In the genomic region with DNA sequence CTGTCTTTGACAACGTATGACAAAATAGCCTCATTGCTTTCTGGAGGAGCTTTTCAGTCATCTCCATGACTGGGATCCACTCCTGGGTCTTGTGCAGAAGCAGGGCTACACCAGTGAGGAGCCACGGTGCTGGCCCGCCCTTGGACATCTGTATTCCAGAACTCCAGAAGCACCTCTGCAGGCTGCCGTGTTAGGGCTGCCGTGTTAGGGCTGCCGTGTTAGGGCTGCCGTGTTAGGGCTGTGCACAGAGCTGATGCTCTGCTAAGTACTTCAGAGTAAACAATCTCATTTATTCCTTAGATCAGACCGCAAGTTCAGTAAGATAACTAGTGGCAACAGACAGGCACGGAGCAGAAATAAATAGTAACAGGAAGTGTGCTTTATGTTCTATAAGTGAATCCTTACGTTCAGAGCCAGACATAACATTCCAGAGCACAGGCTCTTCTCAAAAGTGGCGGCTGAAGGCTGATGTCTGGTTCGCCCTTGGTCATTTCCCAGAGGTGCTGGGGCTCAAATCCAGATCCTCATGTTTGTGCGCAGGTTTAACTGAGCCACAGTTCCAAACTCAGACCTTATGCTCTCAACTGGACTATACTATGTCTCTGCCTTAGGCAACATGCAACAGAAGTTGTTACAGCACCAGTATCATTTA, we compare ENCODE assay signal across 24 mouse cellular contexts. TPM values are rescaled to one million over a fixed set of nuclear protein-coding genes. Genes with fewer than 3 reads are reported as not detected.
DNase-seq lines count a peak whose midpoint lies in the region; ATAC-seq and TF ChIP-seq lines count a peak whose summit lies in the region.
"Had no signal": no experiment of that assay in that cellular context is flagged by ENCODE, and none has a peak within 500 bp of the region (broad histone marks: within the 10 kb centered on the region; RNA-seq: fewer than 3 reads in every experiment).

No protein-coding gene starts in this region.

- 0 out of 2 replicates have a peak overlapping the region, but pooled peaks have one; percentile 0 for H3K27ac ChIP-seq in heart, embryonic 11.5 days (ENCODE audit: low read depth, low read length)
- H3K27ac ChIP-seq in heart, postnatal 0 days (ENCODE audit: low read depth): peak overlapping the region; percentile 39
- H3K27ac ChIP-seq in midbrain, embryonic 11.5 days (ENCODE audit: low read depth, low read length): no peak overlapping the region
- H3K27ac ChIP-seq in midbrain, postnatal 0 days (ENCODE audit: low read depth, low read length): no peak overlapping the region
- H3K27ac ChIP-seq: embryonic facial prominence, embryonic 15.5 days; hindbrain, embryonic 14.5 days; layer of hippocampus, adult 2 months; liver, embryonic 13.5 days; neural tube, embryonic 13.5 days had no signal

- no peaks in the 10 kb centered on the region for H3K27me3 ChIP-seq in heart, embryonic 11.5 days (ENCODE audit: control insufficient read depth, insufficient read depth, low read length)
- no peaks in the 10 kb centered on the region for H3K27me3 ChIP-seq in heart, postnatal 0 days (ENCODE audit: control insufficient read depth, insufficient read depth, low read length)
- no peaks in the 10 kb centered on the region for H3K27me3 ChIP-seq in midbrain, embryonic 11.5 days (ENCODE audit: control insufficient read depth, insufficient read depth, low read length)
- no peaks in the 10 kb centered on the region for H3K27me3 ChIP-seq in midbrain, postnatal 0 days (ENCODE audit: insufficient read depth, low read length)
- H3K27me3 ChIP-seq: embryonic facial prominence, embryonic 15.5 days; liver, embryonic 13.5 days; megakaryocyte, embryonic 14.5 days; neural tube, embryonic 13.5 days had no signal

- H3K9ac ChIP-seq in heart, embryonic 11.5 days (ENCODE audit: low read depth, low read length): no peak overlapping the region
- no peak overlapping the region for H3K9ac ChIP-seq in heart, postnatal 0 days (replicated peaks; ENCODE audit: low read depth, low read length)
- no peak overlapping the region for H3K9ac ChIP-seq in midbrain, embryonic 11.5 days (ENCODE audit: low read length)
- H3K9ac ChIP-seq in midbrain, postnatal 0 days (replicated peaks; ENCODE audit: low read length, poor library complexity, severe bottlenecking): no peak overlapping the region
- H3K9ac ChIP-seq: embryonic facial prominence, embryonic 15.5 days; hindbrain, embryonic 14.5 days; liver, embryonic 13.5 days; neural tube, embryonic 13.5 days had no signal

- H3K4me3 ChIP-seq in heart, embryonic 11.5 days (ENCODE audit: low read depth, low read length): no peak overlapping the region
- no peak overlapping the region for H3K4me3 ChIP-seq in heart, postnatal 0 days (ENCODE audit: low read depth, low read length)
- no peak overlapping the region for H3K4me3 ChIP-seq in midbrain, embryonic 11.5 days (ENCODE audit: low read depth, low read length)
- no peak overlapping the region for H3K4me3 ChIP-seq in midbrain, postnatal 0 days (ENCODE audit: low read depth, low read length)
- H3K4me3 ChIP-seq: embryonic facial prominence, embryonic 15.5 days; layer of hippocampus, adult 2 months; liver, embryonic 13.5 days; megakaryocyte, embryonic 14.5 days; neural tube, embryonic 13.5 days had no signal

- no peaks in the 10 kb centered on the region for H3K9me3 ChIP-seq in heart, embryonic 11.5 days (replicated peaks; ENCODE audit: control insufficient read depth, low read length)
- H3K9me3 ChIP-seq in heart, postnatal 0 days (replicated peaks; ENCODE audit: control insufficient read depth, low read length): no peaks in the 10 kb centered on the region
- no peaks in the 10 kb centered on the region for H3K9me3 ChIP-seq in midbrain, embryonic 11.5 days (ENCODE audit: control insufficient read depth, low read length)
- no peaks in the 10 kb centered on the region for H3K9me3 ChIP-seq in midbrain, postnatal 0 days (ENCODE audit: low read length)
- H3K9me3 ChIP-seq: embryonic facial prominence, embryonic 15.5 days; liver, embryonic 13.5 days; megakaryocyte, embryonic 14.5 days; neural tube, embryonic 13.5 days had no signal

- no peak overlapping the region for H3K4me2 ChIP-seq in heart, embryonic 11.5 days
- no peak overlapping the region for H3K4me2 ChIP-seq in heart, postnatal 0 days (ENCODE audit: low read depth, low read length)
- H3K4me2 ChIP-seq in midbrain, embryonic 11.5 days: no peak overlapping the region
- no peak overlapping the region for H3K4me2 ChIP-seq in midbrain, postnatal 0 days (ENCODE audit: low read depth, low read length, poor library complexity, severe bottlenecking)
- H3K4me2 ChIP-seq: embryonic facial prominence, embryonic 15.5 days; hindbrain, embryonic 14.5 days; liver, embryonic 13.5 days; neural tube, embryonic 13.5 days had no signal

- 58% methylated on average over 13 of the region's 13 CpGs for WGBS in heart, embryonic 11.5 days (ENCODE audit: insufficient replicate concordance)
- 27% methylated on average over 13 of the region's 13 CpGs for WGBS in heart, postnatal 0 days
- WGBS in midbrain, embryonic 11.5 days: 88% methylated on average over 13 of the region's 13 CpGs
- 89% methylated on average over 13 of the region's 13 CpGs for WGBS in midbrain, postnatal 0 days

- intact Hi-C loops in heart, postnatal 10 days (cut with DNase I): no loop called here

- TF ChIP-seq EP300 in heart, postnatal 0 days (IDR thresholded peaks at IDR 0.05; ENCODE audit: low read depth): no peak

- peaks cover 17% of the 10 kb centered on the region for H3K36me3 ChIP-seq in heart, embryonic 11.5 days (ENCODE audit: control insufficient read depth, insufficient read depth, low read length)
- peaks cover 18% of the 10 kb centered on the region for H3K36me3 ChIP-seq in heart, postnatal 0 days (replicated peaks; ENCODE audit: control insufficient read depth, insufficient read depth, low read length)
- no peaks in the 10 kb centered on the region; the same call in 1 of the 2 replicates for H3K36me3 ChIP-seq in midbrain, embryonic 11.5 days (ENCODE audit: control insufficient read depth, insufficient read depth, low read length)
- H3K36me3 ChIP-seq in midbrain, postnatal 0 days (ENCODE audit: insufficient read depth, low read length): peaks cover 41% of the 10 kb centered on the region

- TF ChIP-seq CTCF in heart, postnatal 0 days (IDR thresholded peaks at IDR 0.05; ENCODE audit: low read depth): no peak
- no peak for TF ChIP-seq CTCF in midbrain, postnatal 0 days (IDR thresholded peaks at IDR 0.05)

- peaks cover 8% of the 10 kb centered on the region; the same call in 1 of the 2 replicates for H3K4me1 ChIP-seq in heart, embryonic 11.5 days (ENCODE audit: control insufficient read depth, insufficient read depth, low read length)
- peaks cover 11% of the 10 kb centered on the region; the same call in 1 of the 2 replicates for H3K4me1 ChIP-seq in heart, postnatal 0 days (ENCODE audit: control insufficient read depth, insufficient read depth)
- no peaks in the 10 kb centered on the region for H3K4me1 ChIP-seq in midbrain, embryonic 11.5 days (ENCODE audit: control insufficient read depth, insufficient read depth, low read length)
- H3K4me1 ChIP-seq in midbrain, postnatal 0 days (ENCODE audit: insufficient read depth, low read length): no peaks in the 10 kb centered on the region
- H3K4me1 ChIP-seq: liver, embryonic 13.5 days; neural tube, embryonic 13.5 days had no signal

- ATAC-seq in heart, embryonic 11.5 days (replicated peaks; ENCODE audit: insufficient number of reproducible peaks, low FRiP score, low TSS enrichment): no peak
- peak; percentile 45; the same call in 1 of the 2 replicates for ATAC-seq in heart, postnatal 0 days (ENCODE audit: insufficient read depth, low read depth)
- ATAC-seq in midbrain, embryonic 11.5 days (ENCODE audit: low FRiP score): no peak
- no peak for ATAC-seq in midbrain, postnatal 0 days (ENCODE audit: low FRiP score)
- ATAC-seq: forebrain, embryonic 14.5 days; inflammation-experienced regulatory T-cells, adult 6 months had no signal

- no peak for DNase-seq in heart, adult 9 months (ENCODE audit: low spot score in 2 of 2)
- DNase-seq in heart, postnatal 0 days (ENCODE audit: low spot score): peak; percentile 5
- no peak for DNase-seq in heart, postnatal 10 days
- DNase-seq in midbrain, embryonic 11.5 days (ENCODE audit: low spot score, missing footprints): peak; percentile 41
- DNase-seq in midbrain, postnatal 0 days (ENCODE audit: low spot score): no peak
- DNase-seq in adrenal gland, postnatal 14 days: no peak
- DNase-seq: adrenal gland, postnatal 36 days; cerebellum, adult 9-10 months; gastrocnemius, postnatal 10 days; kidney, postnatal 25 days; liver, embryonic 13.5 days; midbrain, embryonic 14.5 days; right cerebral cortex, adult 18-20 months; right cerebral cortex, postnatal 4 days; thymus, postnatal 25 days had no signal

RNA-seq across cellular contexts. Expression of a gene that starts 27.5 kb away (rescaled TPM):
- 165 and 210 TPM in 2 replicates for polyA plus RNA-seq in heart, embryonic 11.5 days (2014; fragmentation: Nextera tagmentation; extraction: Ambion mirVana)
- 32.1 and 88.6 TPM in 2 replicates for total RNA-seq in heart, postnatal 0 days (2014; rRNA removed; ENCODE audit: low replicate concordance)
- 314 and 316 TPM in 2 replicates for polyA plus RNA-seq in heart, postnatal 0 days (2015; fragmentation: Nextera tagmentation; extraction: Ambion mirVana)
- total RNA-seq in heart, postnatal 10 days (2021): 100 to 1,000 TPM; 284 to 289 TPM
- polyA plus RNA-seq in midbrain, embryonic 11.5 days (2014; fragmentation: Nextera tagmentation; extraction: Ambion mirVana): 2.6 and 4.2 TPM in 2 replicates
- total RNA-seq in midbrain, postnatal 0 days (2014; rRNA removed): 0.11 and 0.28 TPM in 2 replicates
- polyA plus RNA-seq in midbrain, postnatal 0 days (2015; fragmentation: Nextera tagmentation; extraction: Ambion mirVana): 1.5 and 2.3 TPM in 2 replicates
- 7.6 and 7.9 TPM in 2 replicates for total RNA-seq in adrenal gland, postnatal 14 days (2021)
- total RNA-seq: granulocyte monocyte progenitor cell, adult 5-6 weeks had no signal

RNA-seq across cellular contexts. Expression of a gene that starts 46.6 kb away (rescaled TPM):
- 12.8 and 16.7 TPM in 2 replicates for polyA plus RNA-seq in heart, embryonic 11.5 days (2014; fragmentation: Nextera tagmentation; extraction: Ambion mirVana)
- 6.8 and 9.8 TPM in 2 replicates for total RNA-seq in heart, postnatal 0 days (2014; rRNA removed; ENCODE audit: low replicate concordance)
- 8.7 and 9.0 TPM in 2 replicates for polyA plus RNA-seq in heart, postnatal 0 days (2015; fragmentation: Nextera tagmentation; extraction: Ambion mirVana)
- total RNA-seq in heart, postnatal 10 days (2021): 10 to 100 TPM; 13.3 to 15.6 TPM
- 19.3 and 21.8 TPM in 2 replicates for polyA plus RNA-seq in midbrain, embryonic 11.5 days (2014; fragmentation: Nextera tagmentation; extraction: Ambion mirVana)
- 26.3 and 28.2 TPM in 2 replicates for total RNA-seq in midbrain, postnatal 0 days (2014; rRNA removed)
- 16.9 and 18.7 TPM in 2 replicates for polyA plus RNA-seq in midbrain, postnatal 0 days (2015; fragmentation: Nextera tagmentation; extraction: Ambion mirVana)
- 9.3 and 11.5 TPM in 2 replicates for total RNA-seq in adrenal gland, postnatal 14 days (2021)

RNA-seq across cellular contexts. Expression of a gene that starts 52.6 kb away (rescaled TPM):
- 31.9 and 35.1 TPM in 2 replicates for polyA plus RNA-seq in heart, embryonic 11.5 days (2014; fragmentation: Nextera tagmentation; extraction: Ambion mirVana)
- 16.6 and 21.7 TPM in 2 replicates for total RNA-seq in heart, postnatal 0 days (2014; rRNA removed; ENCODE audit: low replicate concordance)
- polyA plus RNA-seq in heart, postnatal 0 days (2015; fragmentation: Nextera tagmentation; extraction: Ambion mirVana): 16.4 and 17.2 TPM in 2 replicates
- total RNA-seq in heart, postnatal 10 days (2021): 10 to 100 TPM; 30.2 to 30.7 TPM
- 65.6 and 73.2 TPM in 2 replicates for polyA plus RNA-seq in midbrain, embryonic 11.5 days (2014; fragmentation: Nextera tagmentation; extraction: Ambion mirVana)
- total RNA-seq in midbrain, postnatal 0 days (2014; rRNA removed): 83.3 and 91.4 TPM in 2 replicates
- polyA plus RNA-seq in midbrain, postnatal 0 days (2015; fragmentation: Nextera tagmentation; extraction: Ambion mirVana): 65.3 and 70.7 TPM in 2 replicates
- 73.5 and 83.9 TPM in 2 replicates for total RNA-seq in adrenal gland, postnatal 14 days (2021)

Comparison
In these comparisons a context has a peak if more than half of its experiments do, and no peak if none do; other contexts are left out.
1. DNase-seq: peak in heart, postnatal 0 days (single experiment) and midbrain, embryonic 11.5 days (single experiment); none in heart, adult 9 months (0 of 2), heart, postnatal 10 days (0 of 2), midbrain, postnatal 0 days (single experiment) and adrenal gland, postnatal 14 days (single experiment).
2. H3K27ac ChIP-seq: peak in heart, embryonic 11.5 days (single experiment) and heart, postnatal 0 days (single experiment); none in midbrain, embryonic 11.5 days (single experiment) and midbrain, postnatal 0 days (single experiment).